Mouse (Mus musculus) kidney, embryonic 15.5 days (tissue): ENCODE measurements at regions not wholly inside any gene's neighbourhood (a gene's known extent, or its start where the extent isn't known, plus 50 kb on each side); places are given as distances from the start of the nearest gene placed in this dataset.

Experiments
- ATAC-seq: fragments of 200-750 bp; cut with Nextera tagmentation; replicated peaks from 2 replicates; pipeline ENCODE4 v1.8.0; 2017; ENCODE audit warnings: moderate TSS enrichment; ENCODE audit not compliant: low FRiP score
- H3K27ac ChIP-seq: fragments of 300-500 bp; sonication (generic); 2 replicates; pipeline ENCODE4 v1.5.1; 2015; ENCODE audit warnings: mild to moderate bottlenecking, inconsistent platforms
- H3K27me3 ChIP-seq: fragments of 300-500 bp; sonication (generic); 2 replicates; pipeline ENCODE4 v1.6.1; 2015; ENCODE audit warnings: inconsistent platforms
- H3K36me3 ChIP-seq: fragments of 300-500 bp; sonication (generic); 2 replicates; pipeline ENCODE4 v1.6.1; 2015; ENCODE audit warnings: inconsistent platforms
- H3K4me1 ChIP-seq: fragments of 300-500 bp; sonication (generic); 2 replicates; pipeline ENCODE4 v1.6.1; 2015; ENCODE audit warnings: inconsistent platforms
- H3K4me2 ChIP-seq: fragments of 300-500 bp; sonication (generic); 2 replicates; pipeline ENCODE4 v1.6.1; 2015; ENCODE audit warnings: moderate library complexity, mild to moderate bottlenecking, inconsistent platforms
- H3K4me3 ChIP-seq: fragments of 300-500 bp; sonication (generic); replicated peaks from 2 replicates; pipeline ENCODE4 v1.5.1; 2015; ENCODE audit warnings: mild to moderate bottlenecking, inconsistent platforms
- H3K9ac ChIP-seq: fragments of 300-500 bp; sonication (generic); 2 replicates; pipeline ENCODE4 v1.6.1; 2015; ENCODE audit warnings: mild to moderate bottlenecking, inconsistent platforms
- H3K9me3 ChIP-seq: fragments of 300-500 bp; sonication (generic); replicated peaks from 2 replicates; pipeline ENCODE4 v1.6.1; 2016; ENCODE audit warnings: inconsistent platforms
- WGBS: fragments of 180-500 bp; shearing (Covaris S2); methylation state at CpG from one replicate; pipeline ENCODE4 v1.1.7; 2015; ENCODE audit warnings: mixed read lengths; 5-methylcytosine and 5-hydroxymethylcytosine counted together

- Histone ChIP-seq H3K4me2 (no peak overlapping the region), H3K9me3 (no peaks in the 10 kb centered on the region), H3K27me3 (no peaks in the 10 kb centered on the region), H3K36me3 (no peaks in the 10 kb centered on the region), H3K27ac (no peak overlapping the region), H3K9ac (no peak overlapping the region), H3K4me1 (no peaks in the 10 kb centered on the region), H3K4me3 (no peak overlapping the region)
- WGBS: 14% methylated on average over 4 of the region's 4 CpGs
- ATAC-seq: no peak
Measured at GRCm38 (mm10) chr4:22986763-22987468, 498.8 kb upstream of the Pou3f2 start.

- WGBS: 58% methylated on average over 4 of the region's 4 CpGs
- Histone ChIP-seq H3K36me3 (no peaks in the 10 kb centered on the region), H3K27me3 (no peaks in the 10 kb centered on the region), H3K4me3 (no peak overlapping the region), H3K4me1 (no peaks in the 10 kb centered on the region), H3K27ac (no peak overlapping the region), H3K4me2 (no peak overlapping the region), H3K9ac (no peak overlapping the region), H3K9me3 (no peaks in the 10 kb centered on the region)
- no peak for ATAC-seq
Measured at GRCm38 (mm10) chr4:22973585-22974116, 485.5 kb upstream of the Pou3f2 start.

- no peak for ATAC-seq
- no peaks in the 10 kb centered on the region for H3K36me3 ChIP-seq
- no peaks in the 10 kb centered on the region for H3K27me3 ChIP-seq
- H3K9ac ChIP-seq: no peak overlapping the region
- WGBS: 45% methylated on average over 11 of the region's 11 CpGs
- no peak overlapping the region for H3K27ac ChIP-seq
- H3K4me1 ChIP-seq: no peaks in the 10 kb centered on the region
- no peak overlapping the region for H3K4me3 ChIP-seq
- H3K4me2 ChIP-seq: no peak overlapping the region
- H3K9me3 ChIP-seq: no peaks in the 10 kb centered on the region
Measured at GRCm38 (mm10) chr4:22972784-22973584, 484.8 kb upstream of the Pou3f2 start.

GRCm38 (mm10) chr4:22971127-22971526 is 483.0 kb upstream of the Pou3f2 start:
- H3K9ac ChIP-seq: no peak overlapping the region
- H3K27ac ChIP-seq: no peak overlapping the region
- no peaks in the 10 kb centered on the region for H3K36me3 ChIP-seq
- H3K4me1 ChIP-seq: no peaks in the 10 kb centered on the region
- no peaks in the 10 kb centered on the region for H3K9me3 ChIP-seq
- no peak for ATAC-seq
- H3K27me3 ChIP-seq: no peaks in the 10 kb centered on the region
- 57% methylated on average over 2 of the region's 2 CpGs for WGBS
- no peak overlapping the region for H3K4me2 ChIP-seq
- no peak overlapping the region for H3K4me3 ChIP-seq

GRCm38 (mm10) chr4:22970495-22970894 is 482.3 kb upstream of the Pou3f2 start:
- Histone ChIP-seq H3K9ac (no peak overlapping the region), H3K36me3 (no peaks in the 10 kb centered on the region), H3K4me3 (no peak overlapping the region), H3K9me3 (no peaks in the 10 kb centered on the region), H3K27me3 (no peaks in the 10 kb centered on the region), H3K4me2 (no peak overlapping the region), H3K4me1 (no peaks in the 10 kb centered on the region), H3K27ac (no peak overlapping the region)
- ATAC-seq: peak; percentile 62; the same call in 1 of the 2 replicates
- WGBS: 5% methylated on average over 5 of the region's 5 CpGs

GRCm38 (mm10) chr4:22949422-22949821 is 461.3 kb upstream of the Pou3f2 start:
- H3K4me3 ChIP-seq: no peak overlapping the region
- H3K27me3 ChIP-seq: no peaks in the 10 kb centered on the region
- no peak overlapping the region for H3K9ac ChIP-seq
- H3K27ac ChIP-seq: no peak overlapping the region
- H3K36me3 ChIP-seq: no peaks in the 10 kb centered on the region
- no peak overlapping the region for H3K4me2 ChIP-seq
- H3K9me3 ChIP-seq: no peaks in the 10 kb centered on the region
- no peaks in the 10 kb centered on the region for H3K4me1 ChIP-seq
- 80% methylated on average over 1 of the region's 1 CpGs for WGBS
- ATAC-seq: no peak

- Histone ChIP-seq H3K9ac (no peak overlapping the region), H3K4me1 (no peaks in the 10 kb centered on the region), H3K4me3 (no peak overlapping the region), H3K27ac (no peak overlapping the region), H3K36me3 (no peaks in the 10 kb centered on the region), H3K9me3 (no peaks in the 10 kb centered on the region), H3K4me2 (no peak overlapping the region), H3K27me3 (no peaks in the 10 kb centered on the region)
- no peak for ATAC-seq
- 87% methylated on average over 4 of the region's 4 CpGs for WGBS
Measured at GRCm38 (mm10) chr4:22948880-22949279, 460.7 kb upstream of the Pou3f2 start.

- no peak overlapping the region for H3K27ac ChIP-seq
- H3K4me2 ChIP-seq: no peak overlapping the region
- no peak overlapping the region for H3K9ac ChIP-seq
- no peaks in the 10 kb centered on the region for H3K27me3 ChIP-seq
- H3K4me1 ChIP-seq: no peaks in the 10 kb centered on the region
- 30% methylated on average over 7 of the region's 7 CpGs for WGBS
- H3K9me3 ChIP-seq: no peaks in the 10 kb centered on the region
- ATAC-seq: no peak
- H3K4me3 ChIP-seq: no peak overlapping the region
- H3K36me3 ChIP-seq: no peaks in the 10 kb centered on the region
Measured at GRCm38 (mm10) chr4:22946788-22947406, 458.7 kb upstream of the Pou3f2 start.

- Histone ChIP-seq H3K4me1 (no peaks in the 10 kb centered on the region), H3K9ac (no peak overlapping the region), H3K4me2 (no peak overlapping the region), H3K9me3 (no peaks in the 10 kb centered on the region), H3K27ac (no peak overlapping the region), H3K4me3 (no peak overlapping the region), H3K36me3 (no peaks in the 10 kb centered on the region), H3K27me3 (no peaks in the 10 kb centered on the region)
- ATAC-seq: no peak
- 59% methylated on average over 1 of the region's 1 CpGs for WGBS
Measured at GRCm38 (mm10) chr4:22938302-22938701, 450.1 kb upstream of the Pou3f2 start.

- Histone ChIP-seq H3K36me3 (no peaks in the 10 kb centered on the region), H3K9me3 (no peaks in the 10 kb centered on the region), H3K4me2 (no peak overlapping the region), H3K9ac (no peak overlapping the region), H3K27ac (no peak overlapping the region), H3K4me1 (no peaks in the 10 kb centered on the region), H3K27me3 (no peaks in the 10 kb centered on the region), H3K4me3 (no peak overlapping the region)
- WGBS: 88% methylated on average over 8 of the region's 8 CpGs
- no peak for ATAC-seq
Measured at GRCm38 (mm10) chr4:22924181-22924580, 436.0 kb upstream of the Pou3f2 start.

- Histone ChIP-seq H3K4me2 (no peak overlapping the region), H3K9me3 (no peaks in the 10 kb centered on the region), H3K4me3 (no peak overlapping the region), H3K36me3 (no peaks in the 10 kb centered on the region), H3K9ac (no peak overlapping the region), H3K27ac (no peak overlapping the region), H3K4me1 (no peaks in the 10 kb centered on the region), H3K27me3 (no peaks in the 10 kb centered on the region)
- 65% methylated on average over 5 of the region's 5 CpGs for WGBS
- no peak for ATAC-seq
Measured at GRCm38 (mm10) chr4:22914886-22915285, 426.7 kb upstream of the Pou3f2 start.

- Histone ChIP-seq H3K9ac (no peak overlapping the region), H3K9me3 (no peaks in the 10 kb centered on the region), H3K27ac (no peak overlapping the region), H3K4me1 (no peaks in the 10 kb centered on the region), H3K4me2 (no peak overlapping the region), H3K4me3 (no peak overlapping the region), H3K27me3 (no peaks in the 10 kb centered on the region), H3K36me3 (no peaks in the 10 kb centered on the region)
- WGBS: 79% methylated on average over 4 of the region's 4 CpGs
- ATAC-seq: no peak
Measured at GRCm38 (mm10) chr4:22892694-22893046, 404.5 kb upstream of the Pou3f2 start.
